Mouse (Mus musculus): Measurements from ENCODE around the gene Lsm8. TPM values are rescaled to one million over a fixed set of nuclear protein-coding genes. Genes with fewer than 3 reads are reported as not detected.

Gene Lsm8
- polyA plus RNA-seq, 1 experiment from 2014 or later = 274 TPM

DNA sequence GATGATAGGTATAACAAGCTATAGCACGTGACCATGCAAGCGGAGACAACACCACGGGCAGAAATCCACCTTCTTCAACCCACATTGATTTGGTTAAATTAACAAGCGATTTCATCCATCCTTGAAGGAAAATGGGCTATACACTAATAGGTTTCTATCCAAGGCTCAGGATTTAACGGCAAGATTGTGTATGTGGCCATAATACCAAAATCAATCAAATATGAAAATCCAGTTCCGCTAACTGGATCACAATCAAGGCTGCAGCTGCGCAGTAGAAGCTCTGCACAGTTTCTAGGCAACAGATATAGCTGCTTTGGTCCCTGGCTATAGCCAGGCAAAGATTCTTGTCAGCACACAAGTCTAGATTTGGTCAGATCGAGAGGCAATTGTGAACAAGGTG lies 17.6 kb downstream of the Lsm8 start, which contains the start of gene Ankrd7:
TSS of gene Ankrd7 (plus strand) at position 301 of the 400 bp plus-strand sequence.
- Histone ChIP-seq H3K4me1 (no peaks in the 10 kb centered on the region), H3K27ac (no peak within 1 kb of the TSS), H3K27me3 (ENCODE audit: low read depth, poor library complexity, severe bottlenecking) (no peaks in the 10 kb centered on the region), H3K4me3 (no peak within 1 kb of the TSS), H3K9me3 (replicated peaks) (no peaks in the 10 kb centered on the region), H3K36me3 (no peaks in the 10 kb centered on the region)
- 94% methylated on average over 8 of the region's 8 CpGs for WGBS
- no peak for DNase-seq (ENCODE audit: low spot score)

GRCm38 (mm10) chr6:18889030-18889429 lies 40.7 kb downstream of the Lsm8 start:
- Histone ChIP-seq H3K27me3 (ENCODE audit: low read depth, poor library complexity, severe bottlenecking) (no peaks in the 10 kb centered on the region), H3K36me3 (no peaks in the 10 kb centered on the region), H3K4me3 (no peak overlapping the region), H3K9me3 (replicated peaks) (no peaks in the 10 kb centered on the region), H3K27ac (no peak overlapping the region), H3K4me1 (no peaks in the 10 kb centered on the region)
- no peak for DNase-seq (ENCODE audit: low spot score)
- WGBS = 82% methylated on average over 2 of the region's 2 CpGs

DNA sequence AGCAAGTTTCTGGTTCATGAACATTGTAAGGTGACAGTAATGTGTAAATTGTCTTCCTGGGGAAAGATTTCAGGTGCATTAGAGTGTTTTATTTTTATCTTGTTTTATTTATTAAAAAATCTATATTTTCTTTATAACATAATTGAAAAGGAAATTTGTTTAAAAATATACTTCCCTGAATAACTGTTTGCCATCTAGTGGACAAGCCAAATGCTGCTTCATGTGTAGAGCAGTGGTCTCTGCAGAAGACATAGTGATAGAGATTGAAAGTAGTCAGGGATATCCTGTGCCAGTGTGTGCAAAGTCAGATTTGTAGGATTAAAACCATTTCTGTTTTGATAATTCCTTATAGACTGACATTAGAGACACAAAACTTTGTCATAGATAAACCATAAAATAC lies 45.8 kb downstream of the Lsm8 start:
- Histone ChIP-seq H3K4me1 (no peaks in the 10 kb centered on the region), H3K9me3 (replicated peaks) (no peaks in the 10 kb centered on the region), H3K4me3 (no peak overlapping the region), H3K27ac (no peak overlapping the region), H3K27me3 (ENCODE audit: low read depth, poor library complexity, severe bottlenecking) (no peaks in the 10 kb centered on the region), H3K36me3 (no peaks in the 10 kb centered on the region)
- DNase-seq (ENCODE audit: low spot score) = no peak

Other genes starting within 250 kb of the Lsm8 start
- gene Ankrd7, start 17.7 kb downstream of the Lsm8 start, polyA plus RNA-seq (2016; fragmentation: Nextera tagmentation; extraction: Ambion mirVana) = 0.38 and 0.44 TPM in 2 replicates